Mouse (Mus musculus): ENCODE results near the gene Pygo2.

DNA sequence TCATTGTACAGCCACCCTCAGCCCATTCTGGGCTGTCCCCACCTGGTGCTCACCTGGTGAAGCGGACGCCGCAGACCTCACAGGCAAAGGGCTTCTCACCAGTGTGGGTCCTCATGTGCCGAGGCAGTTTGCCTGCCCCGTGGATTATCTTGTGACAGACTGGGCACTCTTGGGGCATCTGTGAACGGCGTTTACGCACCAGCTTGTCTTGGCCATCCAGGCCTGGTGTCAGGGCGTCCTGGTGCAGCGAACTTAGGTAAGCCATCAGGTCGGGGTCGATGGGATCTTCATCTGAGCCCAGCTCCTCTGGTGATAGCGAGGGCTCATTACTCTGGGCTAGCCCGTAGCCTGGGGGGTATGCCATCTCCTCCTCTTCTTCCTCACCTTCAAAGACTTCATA is 49.7 kb upstream of the Pygo2 start:
- TF ChIP-seq CTCF (IDR thresholded peaks at IDR 0.05) (no peak), EP300 (IDR thresholded peaks at IDR 0.05) (no peak)
